Mouse (Mus musculus) cerebral cortex, adult 2 months (tissue): ENCODE data around the gene Togaram1.

Source experiments
- WGBS: fragments of 180-500 bp; shearing (Covaris S2); methylation state at CpG from one replicate; pipeline ENCODE4 v1.1.7; 2018; 5-methylcytosine and 5-hydroxymethylcytosine counted together

Togaram1 gene

DNA sequence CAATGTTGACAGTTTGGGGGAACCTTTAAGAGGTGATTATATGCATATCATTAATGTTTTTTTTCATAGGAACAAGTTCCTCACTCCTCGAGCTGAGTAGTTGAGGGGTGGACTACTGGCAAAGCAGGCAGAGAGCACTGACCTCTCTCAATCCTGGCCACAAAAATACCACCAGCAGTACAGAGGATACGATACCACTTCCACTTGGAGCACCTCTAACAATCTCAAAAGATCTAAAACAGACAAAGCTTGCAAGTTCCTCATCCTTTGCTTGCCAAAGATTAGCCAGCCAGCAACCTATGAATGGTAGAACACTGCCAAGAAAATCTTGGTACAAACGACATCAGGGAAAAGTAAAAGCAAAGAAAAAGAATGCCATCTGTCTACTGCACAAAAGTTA is 100.6 kb downstream of the Togaram1 start:
- WGBS = 8% methylated on average over 3 of the region's 3 CpGs

DNA sequence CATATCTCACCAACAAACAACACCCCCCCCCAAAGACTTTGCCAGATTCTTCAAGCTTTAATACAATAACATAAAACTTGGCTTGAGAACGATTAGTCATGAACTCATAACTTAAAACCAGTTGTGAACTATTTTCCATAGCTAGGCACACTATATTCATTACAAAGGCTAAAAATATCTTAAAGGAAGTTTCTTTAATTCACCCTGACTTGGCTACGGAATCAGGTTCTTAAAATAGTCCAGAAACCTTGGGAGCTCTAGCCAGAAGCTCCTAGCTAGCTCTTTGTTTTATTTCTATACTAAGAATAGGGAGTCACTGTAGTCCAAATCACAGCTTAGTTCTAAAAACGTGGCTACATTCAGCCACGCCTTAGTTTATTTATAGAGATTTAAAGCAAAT is 102.8 kb downstream of the Togaram1 start:
- WGBS = 28% methylated on average over 4 of the region's 4 CpGs
